Mouse (Mus musculus) cerebellum, postnatal 10 days (tissue): Measurements from ENCODE around the gene Ogn.
"Not testable (repeated sequence)": the region's sequence is repeated elsewhere in the genome, so short reads cannot be mapped to it uniquely, and the experiment has no call there.

Experiments
- DNase-seq, 2 experiments: peaks; one replicate each; pipeline ENCODE4 v3.0.0; 2021; ENCODE audit warnings: mixed read lengths in 2 of 2

Gene Ogn

GRCm38 (mm10) chr13:49607714-49608113 is at the start of gene Ogn:
TSS of gene Ogn (plus strand) at chr13:49608046.
- DNase-seq: no peak

GRCm38 (mm10) chr13:49559185-49559584 is 48.7 kb upstream of the Ogn start:
- peak; percentile 52 to 60 for DNase-seq

- no peak for DNase-seq
These were observed 47.0 kb upstream of the Ogn start for GRCm38 (mm10) chr13:49560886-49561285.

GRCm38 (mm10) chr13:49564347-49564746 is 43.5 kb upstream of the Ogn start:
- DNase-seq: no peak

- peak; percentile 35 to 39 for DNase-seq
These were observed 37.5 kb upstream of the Ogn start for GRCm38 (mm10) chr13:49570371-49570770.

- no peak for DNase-seq
These were observed 36.4 kb upstream of the Ogn start for GRCm38 (mm10) chr13:49571418-49571817.

- no peak for DNase-seq
These were observed 26.0 kb upstream of the Ogn start, which contains the start of gene Omd for GRCm38 (mm10) chr13:49581541-49582530. TSS of gene Omd (plus strand) at chr13:49582462.

- no peak for DNase-seq
These were observed 24.0 kb upstream of the Ogn start for GRCm38 (mm10) chr13:49583859-49584258.

- peak; percentile 26 to 54 for DNase-seq
These were observed 23.4 kb upstream of the Ogn start for GRCm38 (mm10) chr13:49584307-49585005.

- DNase-seq: no peak
These were observed 21.8 kb upstream of the Ogn start for GRCm38 (mm10) chr13:49586062-49586461.

- not testable (repeated sequence) for DNase-seq
These were observed 5.3 kb upstream of the Ogn start for GRCm38 (mm10) chr13:49602541-49602940.

GRCm38 (mm10) chr13:49603603-49604002 is 4.2 kb upstream of the Ogn start:
- no peak for DNase-seq

GRCm38 (mm10) chr13:49608589-49609322 is 910 bp downstream of the Ogn start:
- DNase-seq: no peak

- DNase-seq: no peak
These were observed 9.2 kb downstream of the Ogn start for GRCm38 (mm10) chr13:49617021-49617420.

GRCm38 (mm10) chr13:49618365-49618764 is 10.5 kb downstream of the Ogn start:
- DNase-seq: no peak

- no peak for DNase-seq
These were observed 15.4 kb downstream of the Ogn start for GRCm38 (mm10) chr13:49623216-49623615.

GRCm38 (mm10) chr13:49628167-49628566 is 20.3 kb downstream of the Ogn start:
- DNase-seq: no peak

GRCm38 (mm10) chr13:49629076-49629475 is 21.2 kb downstream of the Ogn start:
- DNase-seq: no peak

GRCm38 (mm10) chr13:49639965-49640364 is 32.1 kb downstream of the Ogn start:
- DNase-seq: no peak

- DNase-seq: no peak
These were observed 34.8 kb downstream of the Ogn start for GRCm38 (mm10) chr13:49642650-49643049.

GRCm38 (mm10) chr13:49643669-49644362 is 36.0 kb downstream of the Ogn start:
- no peak for DNase-seq
